Comparison of ENCODE assay signal across 8 mouse cellular contexts in the genomic region with DNA sequence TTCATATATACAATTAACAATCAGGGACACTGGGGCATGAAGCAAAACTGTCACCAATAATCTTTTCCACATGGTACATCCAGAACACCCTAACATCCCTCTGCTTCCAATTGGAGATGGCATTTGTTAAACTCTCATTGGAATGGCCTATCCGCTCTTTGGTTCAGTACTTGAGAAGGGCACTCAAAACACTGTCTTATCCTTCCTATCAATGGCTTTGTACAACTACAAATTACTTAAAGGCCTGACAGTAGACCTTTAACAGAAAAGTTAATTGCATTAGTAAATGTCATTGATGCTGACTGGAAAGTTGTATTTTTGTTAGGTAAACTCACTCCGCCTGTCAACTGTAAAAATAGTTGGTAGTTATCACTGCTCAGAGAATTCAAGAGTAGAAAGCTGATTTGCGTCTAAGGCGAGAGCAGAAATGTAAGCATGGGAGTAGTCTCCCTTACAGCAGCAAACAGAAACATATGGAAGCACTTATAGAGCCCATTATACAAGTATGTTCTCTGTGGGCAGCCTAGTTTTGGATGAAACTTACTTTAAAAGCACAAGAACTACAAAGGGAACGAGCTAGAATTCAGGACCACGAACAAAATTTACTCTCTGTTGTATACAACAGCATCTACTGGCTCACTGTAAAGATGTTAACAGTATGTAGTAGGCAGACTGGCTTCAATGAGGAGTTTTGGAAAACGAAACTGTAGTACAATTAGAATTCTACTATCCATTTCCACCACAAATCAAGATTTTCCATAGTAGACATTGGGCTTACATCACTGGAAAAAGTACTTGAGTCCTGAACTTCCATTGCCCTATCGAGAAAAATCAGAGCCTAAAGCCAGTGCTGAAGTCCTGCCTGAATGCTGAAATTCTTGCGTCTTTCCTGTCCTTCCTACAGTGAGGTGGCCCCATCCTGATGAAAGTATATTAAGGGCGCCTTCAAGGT.
A peak's percentile ranks its signal among the peaks of the same experiment; 100 is the strongest.
DNase-seq lines count a peak whose midpoint lies in the region; ATAC-seq and TF ChIP-seq lines count a peak whose summit lies in the region.

No protein-coding gene starts in this region.

- TF ChIP-seq CTCF in intestine, postnatal 0 days (IDR thresholded peaks at IDR 0.05; ENCODE audit: low read depth) = no peak

- peaks cover 37% of the 10 kb centered on the region for H3K36me3 ChIP-seq in megakaryocyte, embryonic 14.5 days (replicated peaks; ENCODE audit: low read length)
- H3K36me3 ChIP-seq in embryonic facial prominence, embryonic 12.5 days = peaks cover 27% of the 10 kb centered on the region
- H3K36me3 ChIP-seq in intestine, postnatal 0 days (ENCODE audit: control insufficient read depth, insufficient read depth) = peaks cover 4% of the 10 kb centered on the region; the same call in 1 of the 2 replicates
- H3K36me3 ChIP-seq in stomach, embryonic 14.5 days (ENCODE audit: control insufficient read depth, insufficient read depth, low read length) = peaks cover 13% of the 10 kb centered on the region

- H3K27me3 ChIP-seq in megakaryocyte, embryonic 14.5 days (replicated peaks) = no peaks in the 10 kb centered on the region
- H3K27me3 ChIP-seq in embryonic facial prominence, embryonic 12.5 days = no peaks in the 10 kb centered on the region
- no peaks in the 10 kb centered on the region for H3K27me3 ChIP-seq in intestine, postnatal 0 days (replicated peaks; ENCODE audit: control insufficient read depth, insufficient read depth, low read length)
- no peaks in the 10 kb centered on the region for H3K27me3 ChIP-seq in stomach, embryonic 14.5 days (ENCODE audit: control insufficient read depth, insufficient read depth, low read length)

- H3K9me3 ChIP-seq in megakaryocyte, embryonic 14.5 days = peaks cover 7% of the 10 kb centered on the region; the same call in 1 of the 2 replicates
- H3K9me3 ChIP-seq in embryonic facial prominence, embryonic 12.5 days = no peaks in the 10 kb centered on the region
- H3K9me3 ChIP-seq in intestine, postnatal 0 days (ENCODE audit: control insufficient read depth) = no peaks in the 10 kb centered on the region
- no peaks in the 10 kb centered on the region for H3K9me3 ChIP-seq in stomach, embryonic 14.5 days (ENCODE audit: control insufficient read depth, low read depth, low read length)

- peaks cover 46% of the 10 kb centered on the region for H3K4me1 ChIP-seq in megakaryocyte, embryonic 14.5 days
- peaks cover 18% of the 10 kb centered on the region; the same call in 1 of the 2 replicates for H3K4me1 ChIP-seq in embryonic facial prominence, embryonic 12.5 days
- no peaks in the 10 kb centered on the region for H3K4me1 ChIP-seq in intestine, postnatal 0 days (replicated peaks; ENCODE audit: control insufficient read depth, insufficient read depth, low read length)
- H3K4me1 ChIP-seq in stomach, embryonic 14.5 days (ENCODE audit: control insufficient read depth, insufficient read depth, low read length) = peaks cover 28% of the 10 kb centered on the region; the same call in 1 of the 2 replicates

- no peak for ATAC-seq in megakaryocyte, adult 5-6 weeks (ENCODE audit: poor library complexity, severe bottlenecking)
- no peak for ATAC-seq in embryonic facial prominence, embryonic 12.5 days (ENCODE audit: insufficient number of reproducible peaks, insufficient read depth, low FRiP score, low TSS enrichment)
- ATAC-seq in intestine, postnatal 0 days = no peak
- ATAC-seq in stomach, embryonic 14.5 days (ENCODE audit: insufficient number of reproducible peaks, insufficient read depth, low FRiP score, low read depth) = no peak

- H3K4me2 ChIP-seq in embryonic facial prominence, embryonic 12.5 days (replicated peaks) = peak overlapping the region; percentile 62
- peak overlapping the region; percentile 79 for H3K4me2 ChIP-seq in intestine, postnatal 0 days (replicated peaks; ENCODE audit: low read depth)
- H3K4me2 ChIP-seq in stomach, embryonic 14.5 days (replicated peaks; ENCODE audit: low read depth, low read length) = peak overlapping the region; percentile 51

- DNase-seq in adrenal gland, postnatal 25 days = no peak
- DNase-seq in spleen, adult 18-20 months = no peak
- DNase-seq in right cerebral cortex, postnatal 36 days (ENCODE audit: low spot score in 2 of 2) = no peak

- peak overlapping the region; percentile 100 for H3K9ac ChIP-seq in embryonic facial prominence, embryonic 12.5 days
- H3K9ac ChIP-seq in intestine, postnatal 0 days (ENCODE audit: low read depth, low read length) = peak overlapping the region; percentile 97; the same call in 1 of the 2 replicates
- H3K9ac ChIP-seq in stomach, embryonic 14.5 days (replicated peaks; ENCODE audit: low read depth, low read length) = peak overlapping the region; percentile 100

- WGBS in embryonic facial prominence, embryonic 12.5 days = 23% methylated on average over 10 of the region's 10 CpGs
- WGBS in intestine, postnatal 0 days = 39% methylated on average over 10 of the region's 10 CpGs
- WGBS in stomach, embryonic 14.5 days = 35% methylated on average over 10 of the region's 10 CpGs

- peak overlapping the region; percentile 99 for H3K4me3 ChIP-seq in megakaryocyte, embryonic 14.5 days (replicated peaks)
- peak overlapping the region; percentile 91 for H3K4me3 ChIP-seq in embryonic facial prominence, embryonic 12.5 days
- peak overlapping the region; percentile 94 for H3K4me3 ChIP-seq in intestine, postnatal 0 days (ENCODE audit: low read depth, low read length)
- H3K4me3 ChIP-seq in stomach, embryonic 14.5 days (ENCODE audit: low read depth, low read length) = peak overlapping the region; percentile 88

- peak overlapping the region; percentile 100 for H3K27ac ChIP-seq in embryonic facial prominence, embryonic 12.5 days
- no peak overlapping the region; the same call in 1 of the 2 replicates for H3K27ac ChIP-seq in intestine, postnatal 0 days (ENCODE audit: low read depth, low read length)
- peak overlapping the region; percentile 100 for H3K27ac ChIP-seq in stomach, embryonic 14.5 days (ENCODE audit: low read length)
